Mouse (Mus musculus) kidney, adult 8-10 months (tissue): ENCODE measurements around the gene Elavl1.
"Not testable (repeated sequence)": the region's sequence is repeated elsewhere in the genome, so short reads cannot be mapped to it uniquely, and the experiment has no call there.

ENCODE experiments used
- DNase-seq, 2 experiments: peaks; one replicate each; pipeline ENCODE4 v3.0.0; 2022

Elavl1 gene

GRCm38 (mm10) chr8:4324983-4325750, at the start of gene Elavl1, which contains the start of gene Ccl25:
Gene Elavl1 (minus strand): TSS chr8:4325413.
Gene Ccl25 (plus strand): TSS chr8:4325210.
- DNase-seq: peak; percentile 95 to 96

GRCm38 (mm10) chr8:4372657-4373056, 47.4 kb upstream of the Elavl1 start:
- DNase-seq: no peak

GRCm38 (mm10) chr8:4370078-4370477, 44.9 kb upstream of the Elavl1 start:
- peak; percentile 17 to 49 for DNase-seq

- no peak for DNase-seq
Measured at GRCm38 (mm10) chr8:4368470-4368869, 43.3 kb upstream of the Elavl1 start.

- DNase-seq: no peak
Measured at GRCm38 (mm10) chr8:4367808-4368207, 42.6 kb upstream of the Elavl1 start.

- DNase-seq: no peak
Measured at GRCm38 (mm10) chr8:4366189-4366588, 41.0 kb upstream of the Elavl1 start.

- no peak for DNase-seq
Measured at GRCm38 (mm10) chr8:4360922-4361321, 35.7 kb upstream of the Elavl1 start.

GRCm38 (mm10) chr8:4359362-4359761, 34.1 kb upstream of the Elavl1 start:
- no peak for DNase-seq

- no peak for DNase-seq
Measured at GRCm38 (mm10) chr8:4355455-4355854, 30.2 kb upstream of the Elavl1 start.

GRCm38 (mm10) chr8:4354516-4354915, 29.3 kb upstream of the Elavl1 start:
- DNase-seq: no peak

GRCm38 (mm10) chr8:4353741-4354140, 28.5 kb upstream of the Elavl1 start:
- no peak for DNase-seq

GRCm38 (mm10) chr8:4352562-4352961, 27.3 kb upstream of the Elavl1 start:
- DNase-seq: not testable (repeated sequence)

- DNase-seq: no peak
Measured at GRCm38 (mm10) chr8:4350618-4351017, 25.4 kb upstream of the Elavl1 start.

- DNase-seq: no peak
Measured at GRCm38 (mm10) chr8:4349335-4349734, 24.1 kb upstream of the Elavl1 start.

GRCm38 (mm10) chr8:4348275-4348674, 23.1 kb upstream of the Elavl1 start:
- no peak for DNase-seq

- DNase-seq: no peak
Measured at GRCm38 (mm10) chr8:4347661-4348060, 22.4 kb upstream of the Elavl1 start.

- no peak for DNase-seq
Measured at GRCm38 (mm10) chr8:4340207-4340606, 15.0 kb upstream of the Elavl1 start.

GRCm38 (mm10) chr8:4335678-4336077, 10.5 kb upstream of the Elavl1 start:
- no peak for DNase-seq

- no peak for DNase-seq
Measured at GRCm38 (mm10) chr8:4333966-4334365, 8.8 kb upstream of the Elavl1 start.

- no peak for DNase-seq
Measured at GRCm38 (mm10) chr8:4329000-4329399, 3.8 kb upstream of the Elavl1 start.

- DNase-seq: no peak
Measured at GRCm38 (mm10) chr8:4325751-4326036, 481 bp upstream of the Elavl1 start.

GRCm38 (mm10) chr8:4324525-4324924, 688 bp downstream of the Elavl1 start:
- DNase-seq: peak in 1 of 2 experiments; percentile 47

- no peak for DNase-seq
Measured at GRCm38 (mm10) chr8:4323917-4324316, 1.3 kb downstream of the Elavl1 start.

- DNase-seq: peak; percentile 78 to 91
Measured at GRCm38 (mm10) chr8:4322470-4322869, 2.7 kb downstream of the Elavl1 start.

- no peak for DNase-seq
Measured at GRCm38 (mm10) chr8:4321031-4321430, 4.2 kb downstream of the Elavl1 start.
